ENCODE assay signal across 8 mouse cellular contexts in genomic region chr17:35673416-35674035, GRCm38 (mm10). TPM values are rescaled to one million over a fixed set of nuclear protein-coding genes. Genes with fewer than 3 reads are reported as not detected.
DNase-seq lines count a peak whose midpoint lies in the region; ATAC-seq and TF ChIP-seq lines count a peak whose summit lies in the region.

Gene Gtf2h4, minus strand, starts transcription at chr17:35673739.

- H3K9me3 ChIP-seq in ES-Bruce4 (replicated peaks; ENCODE audit: control insufficient read depth, insufficient read depth, low read length, poor library complexity, severe bottlenecking): no peaks in the 10 kb centered on the region
- H3K9me3 ChIP-seq in forebrain, embryonic 12.5 days: no peaks in the 10 kb centered on the region
- H3K9me3 ChIP-seq in heart, postnatal 0 days (replicated peaks; ENCODE audit: control insufficient read depth, low read length): no peaks in the 10 kb centered on the region
- H3K9me3 ChIP-seq in liver, embryonic 16.5 days (replicated peaks; ENCODE audit: control insufficient read depth, low read length): no peaks in the 10 kb centered on the region
- no peaks in the 10 kb centered on the region for H3K9me3 ChIP-seq in neural tube, embryonic 13.5 days

- no peak within 1 kb of the TSS for H3K27ac ChIP-seq in ES-Bruce4 (ENCODE audit: insufficient read depth, low read length)
- H3K27ac ChIP-seq in forebrain, embryonic 12.5 days: no peak within 1 kb of the TSS
- peak within 1 kb of the TSS; percentile 60; the same call in 1 of the 2 replicates for H3K27ac ChIP-seq in heart, postnatal 0 days (ENCODE audit: low read depth)
- H3K27ac ChIP-seq in liver, embryonic 16.5 days (ENCODE audit: low read length): no peak within 1 kb of the TSS
- no peak within 1 kb of the TSS for H3K27ac ChIP-seq in neural tube, embryonic 13.5 days (replicated peaks)
- H3K27ac ChIP-seq in testis, adult 2 months (ENCODE audit: control insufficient read depth, insufficient read depth, low read depth, low read length): peak within 1 kb of the TSS; percentile 45; the same call in 1 of the 2 replicates

- DNase-seq in c-Kit-positive CD71-positive TER-119-positive erythroid progenitor cells, embryonic 14.5 days (ENCODE audit: low spot score): peak; percentile 92
- DNase-seq in heart, postnatal 0 days (ENCODE audit: low spot score): peak; percentile 98
- DNase-seq in kidney, postnatal 4 days: peak; percentile 84 to 90

- peak within 1 kb of the TSS; percentile 87 for H3K9ac ChIP-seq in ES-Bruce4 (ENCODE audit: low read depth, poor library complexity, severe bottlenecking)
- peak within 1 kb of the TSS; percentile 86 for H3K9ac ChIP-seq in forebrain, embryonic 12.5 days
- peak within 1 kb of the TSS; percentile 92 for H3K9ac ChIP-seq in heart, postnatal 0 days (replicated peaks; ENCODE audit: low read depth, low read length)
- H3K9ac ChIP-seq in liver, embryonic 16.5 days (ENCODE audit: low read depth, low read length): peak within 1 kb of the TSS; percentile 80
- H3K9ac ChIP-seq in neural tube, embryonic 13.5 days: peak within 1 kb of the TSS; percentile 81

- no peaks in the 10 kb centered on the region; the same call in 1 of the 2 replicates for H3K36me3 ChIP-seq in ES-Bruce4 (ENCODE audit: control insufficient read depth, insufficient read depth, low read length, poor library complexity, severe bottlenecking)
- H3K36me3 ChIP-seq in forebrain, embryonic 12.5 days (replicated peaks): peaks cover 13% of the 10 kb centered on the region; the same call in 1 of the 2 replicates
- H3K36me3 ChIP-seq in heart, postnatal 0 days (replicated peaks; ENCODE audit: control insufficient read depth, insufficient read depth, low read length): no peaks in the 10 kb centered on the region
- H3K36me3 ChIP-seq in liver, embryonic 16.5 days (ENCODE audit: control insufficient read depth, insufficient read depth): no peaks in the 10 kb centered on the region
- peaks cover 9% of the 10 kb centered on the region for H3K36me3 ChIP-seq in neural tube, embryonic 13.5 days
- H3K36me3 ChIP-seq in testis, adult 2 months (ENCODE audit: control insufficient read depth, insufficient read depth, low read length): no peaks in the 10 kb centered on the region

- no peak for TF ChIP-seq EP300 in ES-Bruce4 (IDR thresholded peaks at IDR 0.05; ENCODE audit: insufficient read depth, low read depth, low read length)
- no peak for TF ChIP-seq EP300 in heart, postnatal 0 days (IDR thresholded peaks at IDR 0.05; ENCODE audit: low read depth)

- TF ChIP-seq POLR2A in ES-Bruce4 (IDR thresholded peaks at IDR 0.05; ENCODE audit: insufficient read depth, low read length): no peak
- no peak for TF ChIP-seq POLR2A in testis, adult 2 months (IDR thresholded peaks at IDR 0.05; ENCODE audit: control insufficient read depth, low read depth, low read length)

- no peaks in the 10 kb centered on the region for H3K4me1 ChIP-seq in ES-Bruce4 (ENCODE audit: control insufficient read depth, insufficient read depth, low read length)
- H3K4me1 ChIP-seq in forebrain, embryonic 12.5 days: peaks cover 11% of the 10 kb centered on the region
- no peaks in the 10 kb centered on the region for H3K4me1 ChIP-seq in heart, postnatal 0 days (ENCODE audit: control insufficient read depth, insufficient read depth)
- peaks cover 6% of the 10 kb centered on the region for H3K4me1 ChIP-seq in liver, embryonic 16.5 days (ENCODE audit: control insufficient read depth, low read depth, low read length)
- H3K4me1 ChIP-seq in neural tube, embryonic 13.5 days (replicated peaks): peaks cover 11% of the 10 kb centered on the region
- H3K4me1 ChIP-seq in testis, adult 2 months (ENCODE audit: control insufficient read depth, insufficient read depth, low read length): peaks cover under 1% of the 10 kb centered on the region

- WGBS in forebrain, embryonic 12.5 days: 2% methylated on average over 23 of the region's 23 CpGs
- WGBS in heart, postnatal 0 days: under 1% methylated on average over 23 of the region's 23 CpGs
- 2% methylated on average over 23 of the region's 23 CpGs for WGBS in liver, embryonic 16.5 days (ENCODE audit: insufficient replicate concordance)
- 2% methylated on average over 23 of the region's 23 CpGs for WGBS in neural tube, embryonic 13.5 days

- TF ChIP-seq CTCF in ES-Bruce4 (IDR thresholded peaks at IDR 0.05; ENCODE audit: low read depth, low read length): no peak
- TF ChIP-seq CTCF in heart, postnatal 0 days (IDR thresholded peaks at IDR 0.05; ENCODE audit: low read depth): no peak
- TF ChIP-seq CTCF in testis, adult 2 months (IDR thresholded peaks at IDR 0.05; ENCODE audit: control insufficient read depth, insufficient read depth, insufficient replicate concordance, low read depth, low read length): no peak

- H3K27me3 ChIP-seq in ES-Bruce4 (ENCODE audit: control insufficient read depth, insufficient read depth, low read length, poor library complexity, severe bottlenecking): no peaks in the 10 kb centered on the region
- no peaks in the 10 kb centered on the region for H3K27me3 ChIP-seq in forebrain, embryonic 12.5 days
- H3K27me3 ChIP-seq in heart, postnatal 0 days (ENCODE audit: control insufficient read depth, insufficient read depth, low read length): no peaks in the 10 kb centered on the region
- no peaks in the 10 kb centered on the region for H3K27me3 ChIP-seq in liver, embryonic 16.5 days (ENCODE audit: control insufficient read depth, insufficient read depth, low read depth, low read length)
- no peaks in the 10 kb centered on the region for H3K27me3 ChIP-seq in neural tube, embryonic 13.5 days
- no peaks in the 10 kb centered on the region for H3K27me3 ChIP-seq in testis, adult 2 months (ENCODE audit: control insufficient read depth, insufficient read depth, low read length)

- peak; percentile 95 for ATAC-seq in forebrain, embryonic 12.5 days (ENCODE audit: low FRiP score)
- ATAC-seq in heart, postnatal 0 days (ENCODE audit: insufficient read depth, low read depth): peak; percentile 98
- peak; percentile 97 for ATAC-seq in liver, embryonic 16.5 days (ENCODE audit: low read depth)
- peak; percentile 97 for ATAC-seq in neural tube, embryonic 13.5 days (ENCODE audit: low read depth)

- H3K4me2 ChIP-seq in forebrain, embryonic 12.5 days: peak within 1 kb of the TSS; percentile 91
- peak within 1 kb of the TSS; percentile 88 for H3K4me2 ChIP-seq in heart, postnatal 0 days (ENCODE audit: low read depth, low read length)
- peak within 1 kb of the TSS; percentile 67 for H3K4me2 ChIP-seq in liver, embryonic 16.5 days (ENCODE audit: low read depth, low read length)
- peak within 1 kb of the TSS; percentile 79 for H3K4me2 ChIP-seq in neural tube, embryonic 13.5 days

- H3K4me3 ChIP-seq in ES-Bruce4 (ENCODE audit: low read depth, low read length): peak within 1 kb of the TSS; percentile 98
- peak within 1 kb of the TSS; percentile 67 for H3K4me3 ChIP-seq in forebrain, embryonic 12.5 days (replicated peaks)
- peak within 1 kb of the TSS; percentile 76 for H3K4me3 ChIP-seq in heart, postnatal 0 days (ENCODE audit: low read depth, low read length)
- H3K4me3 ChIP-seq in liver, embryonic 16.5 days (ENCODE audit: low read depth, low read length): peak within 1 kb of the TSS; percentile 70
- peak within 1 kb of the TSS; percentile 61 for H3K4me3 ChIP-seq in neural tube, embryonic 13.5 days
- H3K4me3 ChIP-seq in testis, adult 2 months (ENCODE audit: control insufficient read depth, low read depth, low read length): peak within 1 kb of the TSS; percentile 89

RNA-seq across cellular contexts. Expression of gene Gtf2h4, which starts in this region (rescaled TPM):
- polyA plus RNA-seq in ES-Bruce4 (2011; ENCODE audit: insufficient read depth, insufficient read length, low read depth, missing spikeins): 80.7 and 105 TPM in 2 replicates
- 39.0 and 40.7 TPM in 2 replicates for polyA plus RNA-seq in forebrain, embryonic 12.5 days (2016; fragmentation: Nextera tagmentation; extraction: Ambion mirVana)
- 21.0 and 24.2 TPM in 2 replicates for total RNA-seq in heart, postnatal 0 days (2014; rRNA removed; ENCODE audit: low replicate concordance)
- 18.0 and 21.2 TPM in 2 replicates for polyA plus RNA-seq in heart, postnatal 0 days (2015; fragmentation: Nextera tagmentation; extraction: Ambion mirVana)
- polyA plus RNA-seq in liver, embryonic 16.5 days (2015; fragmentation: Nextera tagmentation; extraction: Ambion mirVana): 21.4 and 21.6 TPM in 2 replicates
- polyA plus RNA-seq in neural tube, embryonic 13.5 days (2015; fragmentation: Nextera tagmentation; extraction: Ambion mirVana): 25.5 and 28.8 TPM in 2 replicates
- 29.4 and 33.7 TPM in 2 replicates for polyA plus RNA-seq in testis, adult 2 months (2012; rRNA removed)

Comparison
In these comparisons a context has a peak if more than half of its experiments do, and no peak if none do; other contexts are left out.
1. H3K27ac ChIP-seq: peak in heart, postnatal 0 days (single experiment) and testis, adult 2 months (single experiment); none in ES-Bruce4 (single experiment), forebrain, embryonic 12.5 days (single experiment), liver, embryonic 16.5 days (single experiment) and neural tube, embryonic 13.5 days (single experiment).
2. Peak in every context shown above with its lines, with median percentiles within 50 percentile points of each other: H3K4me3 ChIP-seq, H3K9ac ChIP-seq, DNase-seq, ATAC-seq and H3K4me2 ChIP-seq.